Mouse (Mus musculus) myocyte (in vitro differentiated cells): ENCODE results near the gene Tcf12. TPM values are rescaled to one million over a fixed set of nuclear protein-coding genes. Genes with fewer than 3 reads are reported as not detected.
A peak's percentile ranks its signal among the peaks of the same experiment; 100 is the strongest.

Source experiments
- H3K27me3 ChIP-seq: one replicate; pipeline ENCODE4 v1.6.1; 2011; ENCODE audit not compliant: control insufficient read depth, insufficient read depth, insufficient read length
- H3K36me3 ChIP-seq: one replicate; pipeline ENCODE4 v1.6.1; 2011; ENCODE audit not compliant: control insufficient read depth, insufficient read depth
- H3K4me2 ChIP-seq: one replicate; pipeline ENCODE4 v1.6.1; 2011; ENCODE audit warnings: low read depth, control low read depth
- H3K4me3 ChIP-seq: one replicate; pipeline ENCODE4 v1.5.1; 2011; ENCODE audit warnings: mild to moderate bottlenecking, control low read depth, moderate library complexity
- H3K79me2 ChIP-seq: one replicate; pipeline ENCODE4 v1.6.1; 2011; ENCODE audit not compliant: control insufficient read depth, insufficient read depth
- H3ac ChIP-seq: one replicate; pipeline ENCODE4 v1.6.1; 2011; ENCODE audit not compliant: control insufficient read depth, insufficient read length
- CEBPB ChIP-seq: IDR thresholded peaks from 2 replicates; pipeline ENCODE4 v1.6.1; 2011; ENCODE audit warnings: mild to moderate bottlenecking, moderate library complexity; ENCODE audit not compliant: poor library complexity, insufficient read depth, severe bottlenecking
- E2F4 ChIP-seq: IDR thresholded peaks from one replicate; pipeline ENCODE4 v1.6.1; 2011; ENCODE audit warnings: mild to moderate bottlenecking, control low read depth, moderate library complexity; ENCODE audit not compliant: insufficient read depth
- MAX ChIP-seq: IDR thresholded peaks from one replicate; pipeline ENCODE4 v1.6.1; 2011; ENCODE audit warnings: low read depth, mild to moderate bottlenecking, control low read depth
- MYOD1 ChIP-seq, 3 experiments: IDR thresholded peaks; one replicate each; pipeline ENCODE4 v1.6.1; 2011; ENCODE audit warnings: control low read depth in 2 of 3, low read depth in 2 of 3, mild to moderate bottlenecking in 2 of 3, moderate library complexity in 1 of 3; ENCODE audit not compliant: insufficient read length in 2 of 3, control insufficient read depth in 1 of 3
- MYOG ChIP-seq, 3 experiments: IDR thresholded peaks; one replicate each; pipeline ENCODE4 v1.6.1; 2011; ENCODE audit warnings: control low read depth in 2 of 3, low read depth in 2 of 3, mild to moderate bottlenecking in 2 of 3; ENCODE audit not compliant: insufficient read length in 2 of 3, control insufficient read depth in 1 of 3, insufficient read depth in 1 of 3
- POLR2A ChIP-seq: IDR thresholded peaks from one replicate; pipeline ENCODE4 v1.6.1; 2011; ENCODE audit warnings: low read depth, mild to moderate bottlenecking, control low read depth, moderate library complexity; ENCODE audit not compliant: insufficient read length
- POLR2AphosphoS2 ChIP-seq: IDR thresholded peaks from one replicate; pipeline ENCODE4 v1.6.1; 2011; ENCODE audit warnings: low read depth, control low read depth; ENCODE audit not compliant: insufficient read length
- REST ChIP-seq: IDR thresholded peaks from one replicate; pipeline ENCODE4 v1.6.1; 2011; ENCODE audit warnings: mild to moderate bottlenecking, control low read depth, moderate library complexity; ENCODE audit not compliant: insufficient read depth, insufficient read length
- SRF ChIP-seq: IDR thresholded peaks from one replicate; pipeline ENCODE4 v1.6.1; 2011; ENCODE audit warnings: low read depth; ENCODE audit not compliant: control insufficient read depth, insufficient read length
- TCF12 ChIP-seq: IDR thresholded peaks from one replicate; pipeline ENCODE4 v1.6.1; 2011; ENCODE audit warnings: mild to moderate bottlenecking, control low read depth; ENCODE audit not compliant: poor library complexity, insufficient read depth, severe bottlenecking
- TCF3 ChIP-seq: IDR thresholded peaks from one replicate; pipeline ENCODE4 v1.6.1; 2011; ENCODE audit warnings: low read depth, control low read depth; ENCODE audit not compliant: insufficient read length
- USF1 ChIP-seq: IDR thresholded peaks from one replicate; pipeline ENCODE4 v1.6.1; 2011; ENCODE audit warnings: low read depth, mild to moderate bottlenecking, control low read depth, moderate library complexity
- polyA plus RNA-seq: library from polyadenylated mRNA; unstranded; fragments of >200 nt; fragmentation: generic; extraction: Trizol; gene quantifications from one replicate; pipeline ENCODE4 v1.2.1, GENCODE M21; 2012; ENCODE audit warnings: missing spikeins

Tcf12 gene
- polyA plus RNA-seq: 34.6 TPM

GRCm38 (mm10) chr9:72111622-72112550 lies at the start of gene Tcf12:
Tcf12 (minus strand) TSS chr9:72111871.
- H3K36me3 ChIP-seq: peaks cover 18% of the 10 kb centered on the region
- TF ChIP-seq MAX (no peak), CEBPB (no peak), MYOG (IDR thresholded peaks at IDR 0.05; ENCODE audit: control insufficient read depth in 1 of 3, insufficient read depth in 1 of 3, insufficient read length in 2 of 3, low read depth in 2 of 3) (peak in 1 of 3 experiments; percentile 52), MYOD1 (IDR thresholded peaks at IDR 0.05; ENCODE audit: control insufficient read depth in 1 of 3, insufficient read length in 2 of 3, low read depth in 2 of 3) (peak in 2 of 3 experiments; percentile 26 to 46), POLR2A (peak; percentile 79), USF1 (no peak), REST (no peak), POLR2AphosphoS2 (peak; percentile 67), TCF12 (no peak)
- peaks cover 40% of the 10 kb centered on the region for H3K79me2 ChIP-seq
- H3ac ChIP-seq: peak within 1 kb of the TSS; percentile 100
- H3K27me3 ChIP-seq: no peaks in the 10 kb centered on the region
- peak within 1 kb of the TSS; percentile 82 for H3K4me2 ChIP-seq
- H3K4me3 ChIP-seq: peak within 1 kb of the TSS; percentile 81

GRCm38 (mm10) chr9:72158392-72158791 lies 46.7 kb upstream of the Tcf12 start:
- TF ChIP-seq MYOD1 (IDR thresholded peaks at IDR 0.05; ENCODE audit: control insufficient read depth in 1 of 3, insufficient read length in 2 of 3, low read depth in 2 of 3): peak in 2 of 3 experiments; percentile 64 to 72
- peak in 1 of 3 experiments; percentile 9 for TF ChIP-seq MYOG (IDR thresholded peaks at IDR 0.05; ENCODE audit: control insufficient read depth in 1 of 3, insufficient read depth in 1 of 3, insufficient read length in 2 of 3, low read depth in 2 of 3)
- no peak for TF ChIP-seq SRF
- Histone ChIP-seq H3K4me2 (no peak overlapping the region), H3ac (no peak overlapping the region), H3K27me3 (no peaks in the 10 kb centered on the region), H3K79me2 (no peaks in the 10 kb centered on the region), H3K36me3 (no peaks in the 10 kb centered on the region), H3K4me3 (no peak overlapping the region)

DNA sequence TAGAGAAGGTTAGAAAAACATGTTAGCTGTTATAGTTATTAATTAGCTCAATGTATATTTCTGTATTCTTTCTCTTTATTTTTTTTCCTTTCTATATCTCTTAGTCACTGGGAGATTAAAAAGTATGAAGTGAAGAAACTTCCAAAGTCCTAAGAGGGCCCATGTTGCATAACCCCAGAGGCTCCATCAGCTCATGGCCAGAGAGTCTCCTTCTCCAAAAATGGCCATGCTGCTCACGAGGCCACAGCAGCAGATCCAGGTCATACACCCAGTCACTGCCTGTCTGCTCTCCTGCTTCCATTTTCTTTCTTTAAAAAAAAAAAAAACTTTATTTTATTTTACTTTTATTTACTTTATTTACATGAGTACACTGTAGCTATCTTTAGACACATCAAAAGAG lies 45.4 kb upstream of the Tcf12 start:
- no peaks in the 10 kb centered on the region for H3K27me3 ChIP-seq
- TF ChIP-seq TCF3 (no peak), POLR2A (no peak)
- no peak overlapping the region for H3K4me3 ChIP-seq
- H3K36me3 ChIP-seq: no peaks in the 10 kb centered on the region
- no peak overlapping the region for H3K4me2 ChIP-seq
- H3ac ChIP-seq: no peak overlapping the region
- H3K79me2 ChIP-seq: no peaks in the 10 kb centered on the region

- TF ChIP-seq MYOG (IDR thresholded peaks at IDR 0.05; ENCODE audit: control insufficient read depth in 1 of 3, insufficient read depth in 1 of 3, insufficient read length in 2 of 3, low read depth in 2 of 3): no peak
- TF ChIP-seq REST: no peak
- no peak for TF ChIP-seq MAX
- no peak for TF ChIP-seq POLR2A
- no peak for TF ChIP-seq POLR2AphosphoS2
- no peak for TF ChIP-seq USF1
- no peak for TF ChIP-seq E2F4
- no peak for TF ChIP-seq SRF
- TF ChIP-seq CEBPB: no peak
- no peak for TF ChIP-seq MYOD1 (IDR thresholded peaks at IDR 0.05; ENCODE audit: control insufficient read depth in 1 of 3, insufficient read length in 2 of 3, low read depth in 2 of 3)
- no peak for TF ChIP-seq TCF3
- no peak for TF ChIP-seq TCF12
- Histone ChIP-seq H3ac (no peak overlapping the region), H3K4me2 (no peak overlapping the region), H3K79me2 (no peaks in the 10 kb centered on the region), H3K4me3 (no peak overlapping the region), H3K36me3 (no peaks in the 10 kb centered on the region), H3K27me3 (no peaks in the 10 kb centered on the region)
Observed at GRCm38 (mm10) chr9:72155250-72156138, 43.8 kb upstream of the Tcf12 start.

- H3K79me2 ChIP-seq: no peaks in the 10 kb centered on the region
- H3K36me3 ChIP-seq: no peaks in the 10 kb centered on the region
- no peak for TF ChIP-seq POLR2AphosphoS2
- TF ChIP-seq CEBPB: no peak
- TF ChIP-seq MYOD1 (IDR thresholded peaks at IDR 0.05; ENCODE audit: control insufficient read depth in 1 of 3, insufficient read length in 2 of 3, low read depth in 2 of 3): no peak
- no peak for TF ChIP-seq POLR2A
- H3K4me2 ChIP-seq: no peak overlapping the region
- no peak overlapping the region for H3ac ChIP-seq
- no peaks in the 10 kb centered on the region for H3K27me3 ChIP-seq
- H3K4me3 ChIP-seq: no peak overlapping the region
Observed at GRCm38 (mm10) chr9:72144148-72144547, 32.5 kb upstream of the Tcf12 start.
